In genomic region chr5:33605314-33605713, GRCm38 (mm10) we compare ENCODE assay signal across 30 mouse cellular contexts. TPM values are rescaled to one million over a fixed set of nuclear protein-coding genes. Genes with fewer than 3 reads are reported as not detected.
A peak's percentile ranks its signal among the peaks of the same experiment; 100 is the strongest.
DNase-seq lines count a peak whose midpoint lies in the region; ATAC-seq and TF ChIP-seq lines count a peak whose summit lies in the region.
"Had no signal": no experiment of that assay in that cellular context is flagged by ENCODE, and none has a peak within 500 bp of the region (broad histone marks: within the 10 kb centered on the region; RNA-seq: fewer than 3 reads in every experiment).

No protein-coding gene starts in this region.

- 0 out of 2 replicates have a peak, but pooled peaks cover 5% of the 10 kb centered on the region for H3K4me1 ChIP-seq in heart, embryonic 13.5 days
- H3K4me1 ChIP-seq in liver, adult 2 months (ENCODE audit: control insufficient read depth, insufficient read depth, low read length) = peaks cover 3% of the 10 kb centered on the region; the same call in 1 of the 2 replicates
- no peaks in the 10 kb centered on the region for H3K4me1 ChIP-seq in liver, embryonic 11.5 days (replicated peaks; ENCODE audit: control insufficient read depth, insufficient read depth, low read length)
- H3K4me1 ChIP-seq: embryonic facial prominence, embryonic 12.5 days; hindbrain, embryonic 12.5 days; intestine, embryonic 15.5 days; limb, embryonic 13.5 days; liver, embryonic 13.5 days; midbrain, embryonic 15.5 days; neural tube, embryonic 15.5 days had no signal

- peak; percentile 58 for ATAC-seq in cerebellum, adult (ENCODE audit: insufficient number of reproducible peaks, low FRiP score, low TSS enrichment)
- ATAC-seq in heart, embryonic 13.5 days (ENCODE audit: extremely low read depth, insufficient number of reproducible peaks, low FRiP score, low TSS enrichment) = no peak
- no peak for ATAC-seq in liver, embryonic 11.5 days (replicated peaks; ENCODE audit: low FRiP score)
- ATAC-seq: forebrain, embryonic 14.5 days; hindbrain, postnatal 0 days; intestine, embryonic 15.5 days; lung, postnatal 0 days; midbrain, embryonic 15.5 days had no signal

- H3K27ac ChIP-seq in heart, embryonic 13.5 days (replicated peaks) = no peak overlapping the region
- no peak overlapping the region for H3K27ac ChIP-seq in liver, adult 2 months (replicated peaks; ENCODE audit: insufficient read depth, low read depth, low read length)
- no peak overlapping the region for H3K27ac ChIP-seq in liver, embryonic 11.5 days (ENCODE audit: low read depth, low read length)
- H3K27ac ChIP-seq: embryonic facial prominence, embryonic 12.5 days; hindbrain, embryonic 12.5 days; hindbrain, postnatal 0 days; intestine, embryonic 15.5 days; limb, embryonic 13.5 days; liver, embryonic 13.5 days; midbrain, embryonic 15.5 days; neural tube, embryonic 15.5 days; stomach, postnatal 0 days had no signal

- no peaks in the 10 kb centered on the region for H3K79me2 ChIP-seq in liver, adult 2 months (ENCODE audit: control insufficient read depth, insufficient read depth, low read length)

- no peak overlapping the region for H3K4me2 ChIP-seq in heart, embryonic 13.5 days
- no peak overlapping the region for H3K4me2 ChIP-seq in liver, embryonic 11.5 days
- H3K4me2 ChIP-seq: embryonic facial prominence, embryonic 12.5 days; hindbrain, embryonic 12.5 days; intestine, embryonic 15.5 days; limb, embryonic 13.5 days; liver, embryonic 13.5 days; midbrain, embryonic 15.5 days; neural tube, embryonic 15.5 days had no signal

- TF ChIP-seq CTCF in liver, adult 2 months (IDR thresholded peaks at IDR 0.05; ENCODE audit: low read depth, low read length) = no peak

- DNase-seq in cerebellum, adult 9-10 months = no peak
- DNase-seq in cerebellum, postnatal 36 days = peak; percentile 23
- no peak for DNase-seq in cerebellum, postnatal 10 days
- DNase-seq in heart, postnatal 4 days = no peak
- peak; percentile 79 for DNase-seq in liver, adult 2 months (ENCODE audit: extremely low read depth, low read depth, low spot score)
- DNase-seq in liver, embryonic 11.5 days (ENCODE audit: low spot score) = no peak
- DNase-seq: adrenal gland, adult 8-10 months; cerebellum, postnatal 14 days; embryo, embryonic 11 days; kidney, postnatal 4 days; liver, embryonic 13.5 days; lung, adult 18-20 months; lung, postnatal 4 days; right cerebral cortex, postnatal 25 days; spleen, adult 18-20 months; thymus, adult 18-20 months; thymus, postnatal 25 days had no signal

- H3K4me3 ChIP-seq in heart, embryonic 13.5 days = no peak overlapping the region
- H3K4me3 ChIP-seq in liver, adult 2 months (ENCODE audit: insufficient read depth, low read depth, low read length) = no peak overlapping the region
- no peak overlapping the region for H3K4me3 ChIP-seq in liver, embryonic 11.5 days (ENCODE audit: low read depth, low read length)
- H3K4me3 ChIP-seq: embryonic facial prominence, embryonic 12.5 days; hindbrain, embryonic 12.5 days; intestine, embryonic 15.5 days; limb, embryonic 13.5 days; liver, embryonic 13.5 days; midbrain, embryonic 15.5 days; neural tube, embryonic 15.5 days had no signal

- H3K27me3 ChIP-seq in heart, embryonic 13.5 days (replicated peaks) = no peaks in the 10 kb centered on the region
- no peaks in the 10 kb centered on the region for H3K27me3 ChIP-seq in liver, adult 2 months (ENCODE audit: control insufficient read depth, insufficient read depth, low read length)
- H3K27me3 ChIP-seq in liver, embryonic 11.5 days (replicated peaks; ENCODE audit: control insufficient read depth, insufficient read depth, low read length) = no peaks in the 10 kb centered on the region
- H3K27me3 ChIP-seq: embryonic facial prominence, embryonic 12.5 days; hindbrain, embryonic 12.5 days; intestine, embryonic 15.5 days; limb, embryonic 13.5 days; liver, embryonic 13.5 days; midbrain, embryonic 15.5 days; neural tube, embryonic 15.5 days had no signal

- 0 out of 2 replicates have a peak overlapping the region, but pooled peaks have one; percentile 10 for H3K9ac ChIP-seq in heart, embryonic 13.5 days
- no peak overlapping the region for H3K9ac ChIP-seq in liver, adult 2 months (ENCODE audit: low read depth, low read length)
- no peak overlapping the region for H3K9ac ChIP-seq in liver, embryonic 11.5 days (ENCODE audit: low read depth, low read length)
- H3K9ac ChIP-seq: embryonic facial prominence, embryonic 12.5 days; hindbrain, embryonic 12.5 days; intestine, embryonic 15.5 days; limb, embryonic 13.5 days; liver, embryonic 13.5 days; midbrain, embryonic 15.5 days; neural tube, embryonic 15.5 days had no signal

- H3K36me3 ChIP-seq in heart, embryonic 13.5 days = peaks cover 83% of the 10 kb centered on the region
- H3K36me3 ChIP-seq in liver, adult 2 months (ENCODE audit: control insufficient read depth, insufficient read depth, low read length) = peaks cover 16% of the 10 kb centered on the region; the same call in 1 of the 2 replicates
- H3K36me3 ChIP-seq in liver, embryonic 11.5 days (ENCODE audit: control insufficient read depth, insufficient read depth, low read length) = peaks cover 23% of the 10 kb centered on the region

- 85% methylated on average over 5 of the region's 5 CpGs for WGBS in heart, embryonic 13.5 days
- WGBS in liver, adult 2 months = 34% methylated on average over 5 of the region's 5 CpGs
- 81% methylated on average over 5 of the region's 5 CpGs for WGBS in liver, embryonic 11.5 days

- no peak for TF ChIP-seq POLR2A in liver, adult 2 months (IDR thresholded peaks at IDR 0.05; ENCODE audit: extremely low read depth, insufficient read depth, low read length)

- no peaks in the 10 kb centered on the region for H3K9me3 ChIP-seq in heart, embryonic 13.5 days
- H3K9me3 ChIP-seq in liver, embryonic 11.5 days (ENCODE audit: control insufficient read depth, low read length) = no peaks in the 10 kb centered on the region
- H3K9me3 ChIP-seq: embryonic facial prominence, embryonic 12.5 days; G1E; hindbrain, embryonic 12.5 days; intestine, embryonic 15.5 days; limb, embryonic 13.5 days; liver, embryonic 13.5 days; midbrain, embryonic 15.5 days; neural tube, embryonic 15.5 days had no signal

RNA-seq across cellular contexts. Expression of gene Fam53a, which starts 24.1 kb away (rescaled TPM):
- polyA plus RNA-seq in heart, embryonic 13.5 days (2015; fragmentation: Nextera tagmentation; extraction: Ambion mirVana) = 46.9 and 50.2 TPM in 2 replicates
- total RNA-seq in heart, postnatal 4 days (2021) = 10 to 100 TPM; 27.3 to 31.4 TPM
- 9.4 and 13.0 TPM in 2 replicates for total RNA-seq in liver, adult 2 months (2014; rRNA removed)
- polyA plus RNA-seq in liver, adult 2 months (2012; rRNA removed) = 19.4 and 21.6 TPM in 2 replicates
- polyA plus RNA-seq in liver, embryonic 11.5 days (2014; fragmentation: Nextera tagmentation; extraction: Ambion mirVana) = 62.5 and 63.6 TPM in 2 replicates

RNA-seq across cellular contexts. Expression of gene Gm9903, which starts 24.4 kb away (rescaled TPM):
- polyA plus RNA-seq in heart, embryonic 13.5 days (2015; fragmentation: Nextera tagmentation; extraction: Ambion mirVana) = 0.83 and 1.2 TPM in 2 replicates
- total RNA-seq in heart, postnatal 4 days (2021) = 1 to 10 TPM; 1.2 to 1.5 TPM
- total RNA-seq in liver, adult 2 months (2014; rRNA removed) = 0.09 and 0.34 TPM in 2 replicates
- polyA plus RNA-seq in liver, adult 2 months (2012; rRNA removed) = 0.06 TPM in 1 of 2 replicates, not detected in the other
- polyA plus RNA-seq in liver, embryonic 11.5 days (2014; fragmentation: Nextera tagmentation; extraction: Ambion mirVana) = 0.22 and 0.27 TPM in 2 replicates
- polyA plus RNA-seq: G1E had no signal

RNA-seq across cellular contexts. Expression of gene Slbp, which starts 47.1 kb away (rescaled TPM):
- 114 and 121 TPM in 2 replicates for polyA plus RNA-seq in heart, embryonic 13.5 days (2015; fragmentation: Nextera tagmentation; extraction: Ambion mirVana)
- 10 to 100 TPM; 33.4 to 41.5 TPM for total RNA-seq in heart, postnatal 4 days (2021)
- 20.7 TPM in 2 replicates for total RNA-seq in liver, adult 2 months (2014; rRNA removed)
- polyA plus RNA-seq in liver, adult 2 months (2012; rRNA removed) = 5.6 and 6.3 TPM in 2 replicates
- polyA plus RNA-seq in liver, embryonic 11.5 days (2014; fragmentation: Nextera tagmentation; extraction: Ambion mirVana) = 369 and 394 TPM in 2 replicates

RNA-seq across cellular contexts. Expression of gene Tacc3, which starts 52.6 kb away (rescaled TPM):
- 122 and 125 TPM in 2 replicates for polyA plus RNA-seq in heart, embryonic 13.5 days (2015; fragmentation: Nextera tagmentation; extraction: Ambion mirVana)
- 10 to 100 TPM; 53.3 to 56.9 TPM for total RNA-seq in heart, postnatal 4 days (2021)
- total RNA-seq in liver, adult 2 months (2014; rRNA removed) = 0.92 and 2.3 TPM in 2 replicates
- polyA plus RNA-seq in liver, adult 2 months (2012; rRNA removed) = 0.82 and 1.3 TPM in 2 replicates
- polyA plus RNA-seq in liver, embryonic 11.5 days (2014; fragmentation: Nextera tagmentation; extraction: Ambion mirVana) = 229 and 255 TPM in 2 replicates

RNA-seq across cellular contexts. Expression of gene Tmem129, which starts 52.9 kb away (rescaled TPM):
- 32.0 and 33.0 TPM in 2 replicates for polyA plus RNA-seq in heart, embryonic 13.5 days (2015; fragmentation: Nextera tagmentation; extraction: Ambion mirVana)
- total RNA-seq in heart, postnatal 4 days (2021) = 10 to 100 TPM; 16.0 to 19.2 TPM
- total RNA-seq in liver, adult 2 months (2014; rRNA removed) = 12.0 and 13.8 TPM in 2 replicates
- 39.8 and 41.0 TPM in 2 replicates for polyA plus RNA-seq in liver, adult 2 months (2012; rRNA removed)
- 35.7 and 38.0 TPM in 2 replicates for polyA plus RNA-seq in liver, embryonic 11.5 days (2014; fragmentation: Nextera tagmentation; extraction: Ambion mirVana)

Comparison
In these comparisons a context has a peak if more than half of its experiments do, and no peak if none do; other contexts are left out.
1. DNase-seq: peak in cerebellum, postnatal 36 days (2 of 2) and liver, adult 2 months (single experiment); none in cerebellum, adult 9-10 months (single experiment), cerebellum, postnatal 10 days (0 of 2), heart, postnatal 4 days (single experiment) and liver, embryonic 11.5 days (single experiment).
2. RNA of gene Slbp, which starts 47.1 kb away (polyA plus RNA-seq): 369 to 394 TPM in liver, embryonic 11.5 days and 114 to 121 TPM in heart, embryonic 13.5 days; 5.6 to 6.3 TPM in liver, adult 2 months; every median in the first group is over 10 times any median in the second.